ENCODE assay signal across 9 mouse cellular contexts in the genomic region with DNA sequence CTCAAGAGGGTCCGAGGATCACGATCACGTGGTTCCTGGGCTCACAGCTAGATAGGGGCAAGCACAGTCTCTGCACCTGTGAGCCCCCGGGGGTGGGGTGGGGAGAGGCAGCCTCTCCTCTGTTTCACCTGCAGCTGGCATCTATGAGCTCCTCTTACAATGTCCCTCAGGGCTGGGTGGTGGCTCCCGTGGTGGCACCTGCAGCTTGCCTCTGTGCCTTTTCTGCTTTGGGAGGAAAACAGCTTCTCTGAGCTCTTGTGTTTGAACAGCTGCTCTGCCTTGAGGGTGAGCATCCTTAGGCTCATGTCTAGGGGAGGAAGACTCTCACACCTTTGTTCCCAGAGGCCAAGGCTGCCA. TPM values are rescaled to one million over a fixed set of nuclear protein-coding genes. Genes with fewer than 3 reads are reported as not detected.
A peak's percentile ranks its signal among the peaks of the same experiment; 100 is the strongest.
DNase-seq lines count a peak whose midpoint lies in the region; ATAC-seq lines count a peak whose summit lies in the region.
"Had no signal": no experiment of that assay in that cellular context is flagged by ENCODE, and none has a peak within 500 bp of the region (broad histone marks: within the 10 kb centered on the region; RNA-seq: fewer than 3 reads in every experiment).

No protein-coding gene starts in this region.

- no peak overlapping the region for H3K4me3 ChIP-seq in liver, embryonic 11.5 days (ENCODE audit: low read depth, low read length)
- no peak overlapping the region for H3K4me3 ChIP-seq in embryonic facial prominence, embryonic 14.5 days (ENCODE audit: low read depth, low read length)

- H3K4me2 ChIP-seq in liver, embryonic 11.5 days, result no peak overlapping the region
- no peak overlapping the region for H3K4me2 ChIP-seq in embryonic facial prominence, embryonic 14.5 days (ENCODE audit: low read depth, low read length)

- peaks cover 8% of the 10 kb centered on the region for H3K27me3 ChIP-seq in liver, embryonic 11.5 days (replicated peaks; ENCODE audit: control insufficient read depth, insufficient read depth, low read length)
- no peaks in the 10 kb centered on the region for H3K27me3 ChIP-seq in embryonic facial prominence, embryonic 14.5 days (replicated peaks; ENCODE audit: control insufficient read depth, insufficient read depth, low read length)

- no peak for ATAC-seq in liver, embryonic 11.5 days (replicated peaks; ENCODE audit: low FRiP score)
- ATAC-seq in embryonic facial prominence, embryonic 14.5 days (ENCODE audit: low read depth), result peak; percentile 58

- H3K9me3 ChIP-seq in liver, embryonic 11.5 days (ENCODE audit: control insufficient read depth, low read length), result no peaks in the 10 kb centered on the region
- H3K9me3 ChIP-seq in embryonic facial prominence, embryonic 14.5 days (ENCODE audit: control insufficient read depth, low read length), result no peaks in the 10 kb centered on the region

- 0 out of 2 replicates have a peak, but pooled peaks cover 3% of the 10 kb centered on the region for H3K4me1 ChIP-seq in liver, embryonic 11.5 days (replicated peaks; ENCODE audit: control insufficient read depth, insufficient read depth, low read length)
- peaks cover 11% of the 10 kb centered on the region for H3K4me1 ChIP-seq in embryonic facial prominence, embryonic 14.5 days (ENCODE audit: control insufficient read depth, insufficient read depth, low read length)

- 0 out of 2 replicates have a peak overlapping the region, but pooled peaks have one; percentile 18 for H3K9ac ChIP-seq in liver, embryonic 11.5 days (ENCODE audit: low read depth, low read length)
- H3K9ac ChIP-seq in embryonic facial prominence, embryonic 14.5 days (ENCODE audit: low read depth, low read length), result no peak overlapping the region

- intact Hi-C loops in gastrocnemius, postnatal 36 days (cut with DNase I), result no loop called here

- peak; percentile 57 for DNase-seq in gastrocnemius, postnatal 25 days
- no peak for DNase-seq in gastrocnemius, postnatal 36 days
- no peak for DNase-seq in liver, embryonic 11.5 days (ENCODE audit: low spot score)
- no peak for DNase-seq in liver
- DNase-seq in embryonic facial prominence, embryonic 14.5 days (ENCODE audit: low spot score), result peak; percentile 67
- peak; percentile 86 to 91 for DNase-seq in thymus, adult 18-20 months
- DNase-seq in cerebellum, postnatal 14 days, result no peak
- DNase-seq in adrenal gland, postnatal 4 days (ENCODE audit: low spot score in 2 of 2), result no peak

- no peak overlapping the region for H3K27ac ChIP-seq in liver, embryonic 11.5 days (ENCODE audit: low read depth, low read length)
- H3K27ac ChIP-seq in embryonic facial prominence, embryonic 14.5 days (replicated peaks; ENCODE audit: low read depth, low read length), result no peak overlapping the region

- peaks cover 4% of the 10 kb centered on the region; the same call in 1 of the 2 replicates for H3K36me3 ChIP-seq in liver, embryonic 11.5 days (ENCODE audit: control insufficient read depth, insufficient read depth, low read length)
- H3K36me3 ChIP-seq in embryonic facial prominence, embryonic 14.5 days (ENCODE audit: control insufficient read depth, insufficient read depth, low read length), result peaks cover 23% of the 10 kb centered on the region

- 38% methylated on average over 5 of the region's 5 CpGs for WGBS in liver, embryonic 11.5 days
- 26% methylated on average over 4 of the region's 5 CpGs for WGBS in embryonic facial prominence, embryonic 14.5 days

RNA-seq across cellular contexts. Expression of a gene that starts 11.3 kb away (rescaled TPM):
- total RNA-seq in gastrocnemius, postnatal 25 days (2021), result 1 to 10 TPM; 4.3 to 5.7 TPM
- 1 to 10 TPM; 5.7 to 6.3 TPM for total RNA-seq in gastrocnemius, postnatal 36 days (2021)
- polyA plus RNA-seq in liver, embryonic 11.5 days (2014; fragmentation: Nextera tagmentation; extraction: Ambion mirVana), result 1.5 and 1.7 TPM in 2 replicates
- polyA plus RNA-seq in embryonic facial prominence, embryonic 14.5 days (2014; fragmentation: Nextera tagmentation; extraction: Ambion mirVana), result 6.1 and 7.9 TPM in 2 replicates
- 10 to 100 TPM; 18.6 to 20.3 TPM for total RNA-seq in adrenal gland, postnatal 4 days (2021)

RNA-seq across cellular contexts. Expression of a gene that starts 18.7 kb away (rescaled TPM):
- total RNA-seq in gastrocnemius, postnatal 25 days (2021), result 10 to 100 TPM; 52.2 to 90.7 TPM
- 100 to 1,000 TPM; 152 to 202 TPM for total RNA-seq in gastrocnemius, postnatal 36 days (2021)
- 1.8 and 2.4 TPM in 2 replicates for polyA plus RNA-seq in liver, embryonic 11.5 days (2014; fragmentation: Nextera tagmentation; extraction: Ambion mirVana)
- polyA plus RNA-seq in embryonic facial prominence, embryonic 14.5 days (2014; fragmentation: Nextera tagmentation; extraction: Ambion mirVana), result 11.5 and 12.4 TPM in 2 replicates
- 10 to 100 TPM; 64.5 to 79.0 TPM for total RNA-seq in adrenal gland, postnatal 4 days (2021)

RNA-seq across cellular contexts. Expression of a gene that starts 48.8 kb away (rescaled TPM):
- 10 to 100 TPM; 22.3 to 31.3 TPM for total RNA-seq in gastrocnemius, postnatal 25 days (2021)
- total RNA-seq in gastrocnemius, postnatal 36 days (2021), result 10 to 100 TPM; 30.6 to 32.6 TPM
- 52.6 and 54.9 TPM in 2 replicates for polyA plus RNA-seq in liver, embryonic 11.5 days (2014; fragmentation: Nextera tagmentation; extraction: Ambion mirVana)
- 49.9 and 62.0 TPM in 2 replicates for polyA plus RNA-seq in embryonic facial prominence, embryonic 14.5 days (2014; fragmentation: Nextera tagmentation; extraction: Ambion mirVana)
- total RNA-seq in adrenal gland, postnatal 4 days (2021), result 10 to 100 TPM; 37.8 to 38.9 TPM

RNA-seq across cellular contexts. Expression of a gene that starts 57.7 kb away (rescaled TPM):
- under 1 TPM; 0.31 to 0.32 TPM for total RNA-seq in gastrocnemius, postnatal 25 days (2021)
- under 1 TPM; 0.23 to 0.44 TPM for total RNA-seq in gastrocnemius, postnatal 36 days (2021)
- 0.58 and 0.94 TPM in 2 replicates for polyA plus RNA-seq in liver, embryonic 11.5 days (2014; fragmentation: Nextera tagmentation; extraction: Ambion mirVana)
- 0.79 and 0.84 TPM in 2 replicates for polyA plus RNA-seq in embryonic facial prominence, embryonic 14.5 days (2014; fragmentation: Nextera tagmentation; extraction: Ambion mirVana)
- total RNA-seq in adrenal gland, postnatal 4 days (2021), result 1 to 10 TPM; 2.6 to 3.4 TPM
- total RNA-seq: gastrocnemius, adult 8-10 months had no signal

Comparison
In these comparisons a context has a peak if more than half of its experiments do, and no peak if none do; other contexts are left out.
1. DNase-seq: peak in gastrocnemius, postnatal 25 days (single experiment), embryonic facial prominence, embryonic 14.5 days (single experiment) and thymus, adult 18-20 months (2 of 2); none in gastrocnemius, postnatal 36 days (0 of 2), liver, embryonic 11.5 days (single experiment), liver (single experiment), cerebellum, postnatal 14 days (0 of 2) and adrenal gland, postnatal 4 days (0 of 2).